Mouse (Mus musculus) frontal cortex, adult (tissue): ENCODE results near the gene Clca3a2.
"Not testable (repeated sequence)": the region's sequence is repeated elsewhere in the genome, so short reads cannot be mapped to it uniquely, and the experiment has no call there.

Experiments
- ATAC-seq: cut with Nextera tagmentation; 2 replicates; pipeline ENCODE4 v1.9.2; 2017; ENCODE audit warnings: mild to moderate bottlenecking, moderate library complexity, mixed read lengths; ENCODE audit not compliant: low TSS enrichment

The Clca3a2 gene

DNA sequence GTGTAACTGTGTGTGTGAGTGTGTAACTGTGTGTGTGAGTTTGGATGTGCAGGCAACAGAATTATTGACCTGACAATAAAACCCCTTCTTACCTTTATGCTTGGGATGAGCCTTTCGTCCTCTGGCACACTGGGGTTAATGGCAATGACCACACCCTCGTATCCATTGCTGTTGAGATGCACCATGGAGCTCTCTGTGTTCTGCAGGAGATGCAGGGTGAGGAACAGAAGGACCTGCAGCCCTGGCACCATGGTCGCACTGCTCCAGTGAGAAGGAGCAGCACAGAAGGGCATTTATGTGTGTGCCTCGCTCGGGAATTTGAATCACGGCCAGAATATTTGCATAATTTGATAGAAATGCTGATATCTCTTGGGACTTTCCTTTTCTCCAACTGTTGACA is at the start of gene Clca3a2:
TSS of gene Clca3a2 (minus strand) at position 276 of the 400 bp plus-strand sequence.
- not testable (repeated sequence) for ATAC-seq

GRCm38 (mm10) chr3:144849584-144849983 is 30.3 kb upstream of the Clca3a2 start:
- ATAC-seq: no peak

GRCm38 (mm10) chr3:144849014-144849556 is 29.8 kb upstream of the Clca3a2 start, which contains the start of gene Clca3b:
TSS of gene Clca3b (minus strand) at chr3:144849357.
- ATAC-seq: not testable (repeated sequence)

GRCm38 (mm10) chr3:144827257-144827656 is 8.0 kb upstream of the Clca3a2 start:
- ATAC-seq: no peak

DNA sequence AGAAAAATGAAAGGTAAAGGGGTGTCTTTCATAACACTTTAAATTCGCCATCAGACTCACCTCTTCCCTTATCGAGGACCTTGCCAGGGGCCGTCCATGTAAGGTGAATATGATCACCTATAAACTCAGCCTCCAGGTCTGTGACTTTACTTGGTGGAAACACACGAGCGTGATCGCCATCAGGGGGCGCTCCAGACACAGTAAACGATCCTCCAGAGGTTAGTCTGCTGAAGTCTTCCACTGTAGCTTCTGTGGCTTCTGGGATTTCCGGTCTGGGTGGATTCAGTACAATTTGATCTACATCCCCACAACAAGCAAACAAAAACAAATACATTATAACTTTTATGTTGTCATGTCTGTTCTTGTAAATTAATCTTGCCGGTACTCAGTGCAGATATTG is 5.9 kb upstream of the Clca3a2 start:
- peak; percentile 93 for ATAC-seq

- peak; percentile 87 for ATAC-seq
Observed at GRCm38 (mm10) chr3:144823331-144823730, 4.0 kb upstream of the Clca3a2 start.

DNA sequence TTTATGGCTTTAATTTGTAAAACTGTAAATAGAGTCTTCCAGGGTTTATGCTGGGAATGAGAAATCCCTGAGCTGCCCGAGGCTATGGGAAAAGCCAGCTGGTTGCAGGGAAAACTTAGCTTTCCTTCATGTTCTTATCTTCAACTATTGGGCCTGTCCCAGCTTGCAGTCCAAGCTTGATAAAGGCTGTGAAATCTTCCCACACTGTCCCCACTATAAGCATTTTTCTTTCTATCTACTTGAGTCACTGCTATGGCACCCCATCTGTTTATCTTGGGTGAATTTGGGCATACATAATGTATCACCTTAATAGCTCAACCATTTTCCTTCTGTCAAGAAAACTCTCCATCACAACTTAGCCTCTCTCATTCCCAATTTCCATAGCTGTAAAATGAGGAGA is 1.3 kb upstream of the Clca3a2 start:
- ATAC-seq: peak; percentile 56

GRCm38 (mm10) chr3:144813336-144813735 is 6.0 kb downstream of the Clca3a2 start:
- peak; percentile 92 for ATAC-seq

GRCm38 (mm10) chr3:144811821-144812220 is 7.5 kb downstream of the Clca3a2 start:
- no peak for ATAC-seq

GRCm38 (mm10) chr3:144808153-144808925 is 11.0 kb downstream of the Clca3a2 start:
- peak; percentile 93 for ATAC-seq

DNA sequence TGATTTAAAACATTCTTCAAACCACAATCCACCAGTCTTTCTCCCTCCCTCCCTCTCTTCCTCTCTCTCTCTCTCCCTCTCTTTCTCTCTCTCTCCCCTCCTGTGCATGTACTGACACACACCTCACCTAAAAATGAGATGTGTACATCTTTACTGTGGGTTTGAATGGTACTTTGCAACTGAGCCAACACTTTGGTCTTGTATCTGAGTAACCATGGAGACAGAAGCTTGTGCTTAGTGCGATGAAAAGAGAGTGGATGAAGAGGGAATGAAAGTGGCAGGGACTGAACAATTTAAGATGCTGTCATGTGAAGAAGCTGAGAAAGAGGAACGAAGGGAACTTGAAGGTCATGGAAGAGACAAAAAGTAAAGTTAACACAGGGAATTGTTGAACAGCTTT is 12.7 kb downstream of the Clca3a2 start:
- peak; percentile 73 for ATAC-seq

- peak; percentile 85 for ATAC-seq
Observed at GRCm38 (mm10) chr3:144801861-144802260, 17.4 kb downstream of the Clca3a2 start.

GRCm38 (mm10) chr3:144785181-144786148 is 33.8 kb downstream of the Clca3a2 start:
- ATAC-seq: no peak

- ATAC-seq: no peak
Observed at GRCm38 (mm10) chr3:144765161-144765560, 54.1 kb downstream of the Clca3a2 start.

GRCm38 (mm10) chr3:144761454-144761853 is 57.8 kb downstream of the Clca3a2 start:
- ATAC-seq: no peak

GRCm38 (mm10) chr3:144760592-144761309 is 58.5 kb downstream of the Clca3a2 start, which contains the start of gene Clca3a1:
TSS of gene Clca3a1 (minus strand) at chr3:144760977.
- no peak for ATAC-seq

DNA sequence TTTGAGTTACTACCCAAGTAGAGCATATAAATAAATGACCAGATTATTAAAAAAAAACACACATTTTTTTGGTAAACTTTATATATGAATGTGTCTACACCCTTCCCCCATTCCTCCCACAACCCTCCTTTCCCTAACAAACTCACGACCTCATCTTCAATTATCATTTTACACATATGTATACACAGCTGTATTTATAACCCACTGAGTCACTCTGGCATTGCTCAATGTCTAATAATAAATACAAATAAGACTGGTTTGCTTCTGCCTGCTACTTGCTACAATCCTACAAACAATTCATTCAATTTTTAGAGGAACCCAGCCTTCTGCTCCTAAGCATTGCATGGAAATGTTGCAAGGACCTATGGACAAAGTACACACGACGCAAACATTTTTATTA is 59.6 kb downstream of the Clca3a2 start:
- ATAC-seq: no peak

- ATAC-seq: not testable (repeated sequence)
Observed at GRCm38 (mm10) chr3:144756103-144756502, 63.2 kb downstream of the Clca3a2 start.

DNA sequence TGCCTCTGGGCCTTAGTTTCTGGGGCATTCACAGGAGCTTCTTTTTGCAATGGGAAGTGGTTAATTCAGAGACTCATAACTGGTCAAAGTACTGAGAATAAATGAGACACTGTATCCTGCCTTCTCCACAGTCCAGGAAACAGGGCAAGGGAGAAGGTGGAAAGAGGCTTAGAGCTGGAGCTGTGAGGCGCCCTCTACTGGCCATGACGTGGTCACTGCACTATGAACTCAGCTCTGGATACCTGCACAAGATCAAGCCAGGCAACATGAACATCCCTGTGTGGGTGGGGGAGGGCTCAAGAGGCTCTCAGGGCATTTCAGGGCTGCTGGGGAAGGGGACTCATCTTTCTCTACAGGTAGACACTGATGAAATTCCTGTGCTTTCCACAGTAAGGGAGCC is 66.2 kb downstream of the Clca3a2 start:
- ATAC-seq: peak; percentile 69; the same call in 1 of the 2 replicates

- ATAC-seq: peak; percentile 89
Observed at GRCm38 (mm10) chr3:144749062-144749963, 70.0 kb downstream of the Clca3a2 start.
